Mouse (Mus musculus): ENCODE measurements at regions not wholly inside any gene's neighbourhood (a gene's known extent, or its start where the extent isn't known, plus 50 kb on each side); places are given as distances from the start of the nearest gene placed in this dataset.
A peak's percentile ranks its signal among the peaks of the same experiment; 100 is the strongest.

- no peaks in the 10 kb centered on the region for H3K27me3 ChIP-seq (replicated peaks; ENCODE audit: control insufficient read depth, insufficient read depth, low read length)
- H3K36me3 ChIP-seq (ENCODE audit: control insufficient read depth, insufficient read depth, low read length), result no peaks in the 10 kb centered on the region
- H3K9ac ChIP-seq (ENCODE audit: low read length), result no peak overlapping the region
- 81% methylated on average over 1 of the region's 1 CpGs for WGBS
- H3K27ac ChIP-seq (ENCODE audit: low read depth, low read length), result no peak overlapping the region
- H3K4me2 ChIP-seq (ENCODE audit: low read length), result no peak overlapping the region
- no peaks in the 10 kb centered on the region for H3K9me3 ChIP-seq (replicated peaks; ENCODE audit: control insufficient read depth, low read length)
- H3K4me1 ChIP-seq (ENCODE audit: control insufficient read depth, insufficient read depth, low read length), result no peaks in the 10 kb centered on the region
- ATAC-seq (no peak), DNase-seq (ENCODE audit: low spot score) (no peak)
- H3K4me3 ChIP-seq (ENCODE audit: low read depth, low read length), result no peak overlapping the region
Measured at GRCm38 (mm10) chr13:116489420-116489819, 179.9 kb upstream of the Isl1 start.

GRCm38 (mm10) chr13:116474611-116475010 is 165.1 kb upstream of the Isl1 start:
- H3K27me3 ChIP-seq (replicated peaks; ENCODE audit: control insufficient read depth, insufficient read depth, low read length), result no peaks in the 10 kb centered on the region
- no peaks in the 10 kb centered on the region for H3K9me3 ChIP-seq (replicated peaks; ENCODE audit: control insufficient read depth, low read length)
- H3K4me3 ChIP-seq (ENCODE audit: low read depth, low read length), result no peak overlapping the region
- WGBS, result 79% methylated on average over 8 of the region's 8 CpGs
- no peak for DNase-seq (ENCODE audit: low spot score)
- no peak for ATAC-seq
- H3K36me3 ChIP-seq (ENCODE audit: control insufficient read depth, insufficient read depth, low read length), result no peaks in the 10 kb centered on the region
- no peak overlapping the region for H3K9ac ChIP-seq (ENCODE audit: low read length)
- H3K27ac ChIP-seq (ENCODE audit: low read depth, low read length), result no peak overlapping the region
- H3K4me1 ChIP-seq (ENCODE audit: control insufficient read depth, insufficient read depth, low read length), result no peaks in the 10 kb centered on the region
- no peak overlapping the region for H3K4me2 ChIP-seq (ENCODE audit: low read length)

DNA sequence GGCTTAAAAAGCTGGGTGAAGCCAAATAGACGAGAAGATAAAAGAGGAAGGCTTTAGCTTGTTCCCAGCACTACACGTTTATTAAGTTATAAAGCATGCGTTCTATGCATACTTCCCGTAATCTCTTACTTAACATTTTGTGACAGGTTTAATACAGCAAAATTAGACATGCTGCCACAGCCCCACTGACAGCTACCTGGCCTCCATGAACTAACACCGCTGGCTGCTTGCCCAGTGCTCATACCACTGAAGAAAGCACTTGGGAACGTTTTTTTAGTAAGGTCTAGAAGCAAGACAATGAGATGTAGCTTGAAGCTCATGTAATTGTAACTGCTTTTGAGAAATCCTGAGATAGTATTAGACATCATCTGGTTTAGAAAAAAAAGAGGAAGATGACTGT is 152.3 kb upstream of the Isl1 start:
- Histone ChIP-seq H3K27ac (ENCODE audit: low read depth, low read length) (no peak overlapping the region), H3K9ac (ENCODE audit: low read length) (no peak overlapping the region), H3K36me3 (ENCODE audit: control insufficient read depth, insufficient read depth, low read length) (no peaks in the 10 kb centered on the region), H3K4me2 (ENCODE audit: low read length) (no peak overlapping the region), H3K9me3 (replicated peaks; ENCODE audit: control insufficient read depth, low read length) (no peaks in the 10 kb centered on the region), H3K4me3 (ENCODE audit: low read depth, low read length) (no peak overlapping the region), H3K4me1 (ENCODE audit: control insufficient read depth, insufficient read depth, low read length) (no peaks in the 10 kb centered on the region), H3K27me3 (replicated peaks; ENCODE audit: control insufficient read depth, insufficient read depth, low read length) (no peaks in the 10 kb centered on the region)
- DNase-seq (ENCODE audit: low spot score), result no peak
- ATAC-seq, result no peak
- WGBS, result 69% methylated on average over 6 of the region's 6 CpGs

DNA sequence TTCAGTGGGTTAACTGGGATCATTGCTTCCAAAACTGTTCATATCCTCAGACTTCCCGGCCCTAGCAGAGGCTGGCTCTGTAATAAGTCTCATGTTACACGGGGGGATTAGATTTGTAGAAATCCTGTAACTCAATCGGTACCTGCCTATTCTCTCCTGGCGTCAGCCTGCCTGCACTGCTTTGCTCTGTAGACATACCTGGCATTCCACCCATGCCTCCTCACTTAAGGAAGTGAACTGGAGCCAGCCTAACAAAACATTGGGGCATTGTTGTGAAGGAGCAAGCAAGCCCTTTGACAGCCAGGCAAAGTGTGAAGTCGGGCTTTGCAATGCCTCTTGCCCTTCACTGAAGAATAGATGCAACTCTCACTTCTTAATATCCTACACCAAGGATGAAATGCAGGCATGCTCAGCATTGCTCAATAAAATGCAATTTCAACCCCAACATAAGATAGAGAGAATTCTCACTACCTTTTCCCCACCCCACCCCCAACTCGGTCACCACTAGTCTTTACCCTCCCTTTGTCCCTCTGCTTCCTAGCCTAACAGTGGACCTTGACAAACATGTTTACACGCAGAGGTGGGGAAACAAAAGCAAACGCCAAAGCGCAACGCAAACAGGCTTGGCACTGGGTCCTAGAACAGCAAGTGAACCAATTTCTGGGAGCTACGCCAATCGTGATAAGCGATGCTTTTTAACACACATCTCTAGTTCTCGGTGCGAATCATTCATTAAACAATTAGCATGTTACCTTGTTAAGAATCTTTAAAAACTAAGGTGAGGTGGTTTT is 133.9 kb upstream of the Isl1 start:
- Histone ChIP-seq H3K4me1 (ENCODE audit: control insufficient read depth, insufficient read depth, low read length) (peaks cover 5% of the 10 kb centered on the region; the same call in 1 of the 2 replicates), H3K4me2 (ENCODE audit: low read length) (peak overlapping the region; percentile 12; the same call in 1 of the 2 replicates), H3K27ac (ENCODE audit: low read depth, low read length) (no peak overlapping the region), H3K9ac (ENCODE audit: low read length) (no peak overlapping the region), H3K36me3 (ENCODE audit: control insufficient read depth, insufficient read depth, low read length) (no peaks in the 10 kb centered on the region), H3K9me3 (replicated peaks; ENCODE audit: control insufficient read depth, low read length) (no peaks in the 10 kb centered on the region), H3K27me3 (replicated peaks; ENCODE audit: control insufficient read depth, insufficient read depth, low read length) (no peaks in the 10 kb centered on the region), H3K4me3 (ENCODE audit: low read depth, low read length) (no peak overlapping the region)
- peak; percentile 82 for DNase-seq (ENCODE audit: low spot score)
- 12% methylated on average over 15 of the region's 15 CpGs for WGBS
- peak; percentile 58; the same call in 1 of the 2 replicates for ATAC-seq

DNA sequence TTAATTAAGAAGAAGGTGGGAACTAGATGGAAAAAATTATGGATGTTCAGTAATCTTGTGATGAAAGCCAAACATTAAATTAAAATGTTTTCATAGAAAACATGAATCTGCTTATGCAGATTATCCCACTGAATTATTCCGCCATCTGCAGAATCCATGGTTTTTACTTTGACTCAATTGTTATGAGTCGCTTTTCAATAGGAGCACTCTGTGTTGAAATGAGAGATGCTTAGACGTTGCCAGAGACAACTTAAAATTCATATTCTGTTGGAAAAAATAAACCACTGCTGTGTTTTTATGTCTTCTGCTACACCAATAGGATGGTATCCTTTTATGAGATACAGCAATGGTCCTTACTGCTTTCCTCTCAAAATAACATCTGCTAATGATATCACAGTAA is 108.3 kb upstream of the Isl1 start:
- Histone ChIP-seq H3K9ac (ENCODE audit: low read length) (no peak overlapping the region), H3K36me3 (ENCODE audit: control insufficient read depth, insufficient read depth, low read length) (no peaks in the 10 kb centered on the region), H3K27ac (ENCODE audit: low read depth, low read length) (no peak overlapping the region), H3K4me3 (ENCODE audit: low read depth, low read length) (no peak overlapping the region), H3K9me3 (replicated peaks; ENCODE audit: control insufficient read depth, low read length) (no peaks in the 10 kb centered on the region), H3K27me3 (replicated peaks; ENCODE audit: control insufficient read depth, insufficient read depth, low read length) (no peaks in the 10 kb centered on the region), H3K4me1 (ENCODE audit: control insufficient read depth, insufficient read depth, low read length) (peaks cover 6% of the 10 kb centered on the region; the same call in 1 of the 2 replicates), H3K4me2 (ENCODE audit: low read length) (no peak overlapping the region)
- ATAC-seq (no peak), DNase-seq (ENCODE audit: low spot score) (peak; percentile 5)
- 79% methylated on average over 3 of the region's 3 CpGs for WGBS

- H3K9ac ChIP-seq (ENCODE audit: low read length), result no peak overlapping the region
- DNase-seq (ENCODE audit: low spot score) (peak; percentile 8), ATAC-seq (peak; percentile 40; the same call in 1 of the 2 replicates)
- no peak overlapping the region for H3K4me2 ChIP-seq (ENCODE audit: low read length)
- no peaks in the 10 kb centered on the region for H3K9me3 ChIP-seq (replicated peaks; ENCODE audit: control insufficient read depth, low read length)
- H3K4me1 ChIP-seq (ENCODE audit: control insufficient read depth, insufficient read depth, low read length), result peaks cover 6% of the 10 kb centered on the region; the same call in 1 of the 2 replicates
- no peak overlapping the region for H3K4me3 ChIP-seq (ENCODE audit: low read depth, low read length)
- H3K36me3 ChIP-seq (ENCODE audit: control insufficient read depth, insufficient read depth, low read length), result no peaks in the 10 kb centered on the region
- WGBS, result 39% methylated on average over 7 of the region's 7 CpGs
- H3K27me3 ChIP-seq (replicated peaks; ENCODE audit: control insufficient read depth, insufficient read depth, low read length), result no peaks in the 10 kb centered on the region
- no peak overlapping the region for H3K27ac ChIP-seq (ENCODE audit: low read depth, low read length)
Measured at GRCm38 (mm10) chr13:116414473-116414872, 105.0 kb upstream of the Isl1 start.

DNA sequence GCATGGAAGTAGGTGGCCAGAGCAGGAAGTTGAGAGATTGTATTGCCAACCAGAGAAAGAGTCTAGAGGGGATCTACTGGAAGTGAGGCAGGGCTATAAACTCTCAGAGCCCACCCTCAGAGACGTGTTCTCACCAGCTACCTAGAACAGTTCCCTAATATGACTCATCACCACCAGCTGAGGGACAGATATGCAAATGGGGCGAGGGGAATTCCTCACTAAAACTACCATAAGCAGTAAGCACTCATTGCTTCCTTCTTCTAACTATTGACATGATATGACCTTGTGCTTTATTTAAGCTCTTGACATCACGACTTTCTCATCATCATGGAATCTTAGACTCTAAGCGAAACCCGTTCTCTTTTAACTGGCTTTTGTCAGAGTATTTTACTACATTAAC is 101.2 kb upstream of the Isl1 start:
- H3K36me3 ChIP-seq (ENCODE audit: control insufficient read depth, insufficient read depth, low read length), result no peaks in the 10 kb centered on the region
- 85% methylated on average over 5 of the region's 5 CpGs for WGBS
- H3K4me3 ChIP-seq (ENCODE audit: low read depth, low read length), result no peak overlapping the region
- H3K4me1 ChIP-seq (ENCODE audit: control insufficient read depth, insufficient read depth, low read length), result peaks cover 6% of the 10 kb centered on the region; the same call in 1 of the 2 replicates
- DNase-seq (ENCODE audit: low spot score), result no peak
- ATAC-seq, result no peak
- no peaks in the 10 kb centered on the region for H3K9me3 ChIP-seq (replicated peaks; ENCODE audit: control insufficient read depth, low read length)
- H3K9ac ChIP-seq (ENCODE audit: low read length), result no peak overlapping the region
- no peak overlapping the region for H3K4me2 ChIP-seq (ENCODE audit: low read length)
- no peak overlapping the region for H3K27ac ChIP-seq (ENCODE audit: low read depth, low read length)
- H3K27me3 ChIP-seq (replicated peaks; ENCODE audit: control insufficient read depth, insufficient read depth, low read length), result no peaks in the 10 kb centered on the region
